Mouse (Mus musculus) CD4-positive helper T cell, adult 2 months (primary cell): ENCODE measurements at regions not wholly inside any gene's neighbourhood (a gene's known extent, or its start where the extent isn't known, plus 50 kb on each side); places are given as distances from the start of the nearest gene placed in this dataset.
A peak's percentile ranks its signal among the peaks of the same experiment; 100 is the strongest.

Source experiments
- DNase-seq: peaks from one replicate; pipeline ENCODE4 v3.0.0-alpha.2; 2012; ENCODE audit warnings: low read depth, missing footprints, low spot score

- no peak for DNase-seq
These were observed 200.6 kb downstream of the Chm start for GRCm38 (mm10) chrX:112984668-112985067.

GRCm38 (mm10) chrX:112984073-112984472 is 201.2 kb downstream of the Chm start:
- DNase-seq = no peak

DNA sequence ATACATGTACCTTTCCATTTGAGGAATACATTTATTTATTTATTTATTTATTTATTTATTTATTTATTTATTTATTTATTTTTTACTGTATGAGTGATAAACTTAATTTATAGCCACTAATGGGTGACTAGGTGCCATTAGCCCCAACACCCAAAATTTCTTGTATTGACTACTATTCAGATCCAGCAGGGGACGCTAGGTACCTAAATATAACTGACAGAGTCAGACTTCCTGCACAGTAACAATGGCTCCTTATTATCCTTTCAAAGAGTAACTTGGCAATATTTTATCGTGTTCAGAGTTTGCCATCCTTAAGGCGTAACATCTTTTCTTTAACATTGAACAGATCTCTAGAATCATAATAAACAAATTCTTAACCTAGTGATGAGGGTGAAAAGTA is 206.7 kb downstream of the Chm start:
- DNase-seq = peak; percentile 19

DNA sequence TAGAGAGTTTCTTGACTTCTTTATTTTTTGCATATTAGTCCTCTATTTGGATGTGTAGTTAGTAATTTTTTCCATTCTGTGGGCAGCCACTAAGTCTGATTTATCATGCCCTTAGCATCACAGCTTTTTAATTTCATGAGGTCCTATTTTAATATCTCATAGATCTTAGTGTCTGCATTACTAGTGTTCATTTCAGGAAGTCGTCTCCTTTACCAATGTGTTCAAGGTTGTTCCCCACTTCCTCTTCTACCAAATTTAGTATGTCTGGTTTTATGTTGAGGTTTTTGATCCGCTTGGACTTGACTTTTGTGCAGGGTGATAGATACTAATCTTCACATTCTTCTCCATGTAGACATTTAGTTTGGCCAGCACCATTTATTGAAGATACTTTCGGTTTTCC is 221.2 kb downstream of the Chm start:
- DNase-seq = no peak

DNA sequence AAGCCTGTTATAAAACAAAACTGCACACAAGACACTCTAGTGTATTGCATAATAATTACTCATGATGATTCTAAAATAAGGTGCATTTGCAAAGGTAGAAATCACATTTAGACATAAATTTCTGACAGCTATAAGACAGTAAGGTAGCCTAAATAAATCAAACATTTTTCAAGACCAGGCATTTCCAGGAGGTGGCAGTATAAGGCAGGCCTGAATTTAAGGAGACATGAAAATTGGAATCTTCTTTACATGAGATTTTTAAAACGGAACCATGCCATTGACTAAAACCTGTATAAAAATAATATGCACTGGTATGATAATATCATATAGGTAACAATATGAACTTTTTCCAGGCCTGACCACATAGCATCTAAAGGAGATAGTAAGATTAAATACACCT is 235.5 kb downstream of the Chm start:
- peak; percentile 4 for DNase-seq

- peak; percentile 29 for DNase-seq
These were observed 237.8 kb downstream of the Chm start for GRCm38 (mm10) chrX:112947521-112947920.

DNA sequence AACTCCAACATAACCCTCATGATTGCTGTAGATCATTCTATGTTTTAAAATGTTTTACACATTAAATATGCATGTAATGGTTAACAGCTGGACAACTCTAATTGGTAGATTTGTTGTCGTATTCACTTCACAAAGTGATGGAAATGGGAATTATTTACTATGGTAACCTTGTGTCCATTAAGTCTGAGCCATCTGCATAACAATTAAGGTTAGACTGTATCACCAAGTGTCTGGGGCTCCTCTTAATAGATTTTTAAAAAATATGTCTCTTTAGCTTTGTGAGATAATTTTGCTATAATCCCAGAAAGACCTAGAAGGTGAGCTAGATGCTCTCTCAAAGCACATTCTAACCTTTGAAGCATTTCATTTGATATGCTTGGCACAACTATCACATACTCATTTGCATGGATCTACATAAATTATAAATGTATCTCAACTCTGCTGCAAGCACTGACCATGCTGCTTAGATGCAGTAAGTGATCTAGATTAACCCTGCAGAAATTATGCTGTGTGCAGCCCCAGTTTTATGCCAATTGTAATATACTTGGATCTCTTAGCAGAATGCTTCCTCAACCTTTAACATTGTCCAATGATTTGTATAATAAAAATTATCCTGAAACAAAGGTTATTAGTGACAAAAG is 227.2 kb upstream of the Pof1b start:
- no peak for DNase-seq

GRCm38 (mm10) chrX:112903631-112904410 is 205.4 kb upstream of the Pof1b start:
- DNase-seq = no peak

DNA sequence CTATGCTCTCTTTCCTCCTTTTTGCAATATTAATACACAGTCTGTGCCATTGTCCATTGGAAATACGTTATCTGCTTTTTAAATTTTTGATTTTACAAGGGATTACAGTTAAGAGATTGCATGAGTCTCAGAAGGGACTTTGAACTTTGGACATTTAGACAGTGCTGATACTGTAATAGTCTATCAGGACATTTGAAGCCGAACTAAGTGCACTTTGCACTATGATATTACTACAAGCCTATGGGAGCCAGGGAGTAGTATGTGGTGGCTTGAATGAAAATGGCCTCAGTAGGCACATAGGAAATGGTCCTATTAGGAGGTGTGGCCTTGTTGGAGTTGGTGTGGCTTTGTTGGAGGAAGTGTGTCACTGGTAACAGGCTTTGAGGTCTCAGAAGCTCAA is 188.1 kb upstream of the Pof1b start:
- DNase-seq = no peak
